Mouse (Mus musculus): ENCODE measurements around the gene Rsph6a.

GRCm38 (mm10) chr7:19006476-19006875 lies 48.0 kb upstream of the Rsph6a start:
- TF ChIP-seq CTCF (IDR thresholded peaks at IDR 0.05; ENCODE audit: extremely low read depth, insufficient read depth, insufficient read length, insufficient replicate concordance): peak; percentile 98
- TF ChIP-seq POLR2A (IDR thresholded peaks at IDR 0.05; ENCODE audit: low read depth, low read length): no peak

Measured in spleen, adult 2 months (tissue).